Mouse (Mus musculus) intestine, embryonic 16.5 days (tissue): ENCODE results near the gene Gm17334. TPM values are rescaled to one million over a fixed set of nuclear protein-coding genes. Genes with fewer than 3 reads are reported as not detected.

Experiments used
- ATAC-seq: fragments of 200-750 bp; cut with Nextera tagmentation; 2 replicates; pipeline ENCODE4 v1.8.0; 2017; ENCODE audit warnings: moderate TSS enrichment, moderate library complexity
- H3K27ac ChIP-seq: fragments of 300-500 bp; sonication (generic); 2 replicates; pipeline ENCODE4 v1.5.1; 2014; ENCODE audit warnings: mild to moderate bottlenecking, low read length
- H3K27me3 ChIP-seq: fragments of 300-500 bp; sonication (generic); replicated peaks from 2 replicates; pipeline ENCODE4 v1.6.1; 2014; ENCODE audit warnings: low read length, control low read depth, mixed read lengths; ENCODE audit not compliant: control insufficient read depth, insufficient read depth
- H3K36me3 ChIP-seq: fragments of 300-500 bp; sonication (generic); 2 replicates; pipeline ENCODE4 v1.6.1; 2014; ENCODE audit warnings: low read length, control low read depth; ENCODE audit not compliant: control insufficient read depth, insufficient read depth
- H3K4me1 ChIP-seq: fragments of 300-500 bp; sonication (generic); 2 replicates; pipeline ENCODE4 v1.6.1; 2014; ENCODE audit warnings: low read length, control low read depth, mixed read lengths; ENCODE audit not compliant: control insufficient read depth, insufficient read depth
- H3K4me2 ChIP-seq: fragments of 300-500 bp; sonication (generic); 2 replicates; pipeline ENCODE4 v1.6.1; 2014; ENCODE audit warnings: low read depth, low read length, control low read depth
- H3K4me3 ChIP-seq: fragments of 300-500 bp; sonication (generic); 2 replicates; pipeline ENCODE4 v1.5.1; 2014; ENCODE audit warnings: mild to moderate bottlenecking, low read length
- H3K9ac ChIP-seq: fragments of 300-500 bp; sonication (generic); 2 replicates; pipeline ENCODE4 v1.6.1; 2014; ENCODE audit warnings: low read depth, low read length
- H3K9me3 ChIP-seq: fragments of 300-500 bp; sonication (generic); 2 replicates; pipeline ENCODE4 v1.6.1; 2016; ENCODE audit warnings: low read length, control low read depth; ENCODE audit not compliant: control insufficient read depth
- WGBS: fragments of 180-500 bp; shearing (Covaris S2); extraction: QIAGEN DNeasy Blood & Tissue Kit; methylation state at CpG from one replicate; pipeline ENCODE4 v1.1.7; 2014; 5-methylcytosine and 5-hydroxymethylcytosine counted together
- polyA plus RNA-seq: library from polyadenylated mRNA; unstranded; fragments of >200 nt; fragmentation: Nextera tagmentation; extraction: Ambion mirVana; gene quantifications from 2 replicates; pipeline ENCODE4 v1.2.1, GENCODE M21; 2015

Gene Gm17334
- polyA plus RNA-seq, 1 experiment from 2014 or later, result 0.34 TPM

- Histone ChIP-seq H3K27ac (no peak overlapping the region), H3K36me3 (no peaks in the 10 kb centered on the region), H3K9ac (no peak overlapping the region), H3K4me2 (no peak overlapping the region), H3K4me3 (no peak overlapping the region), H3K9me3 (no peaks in the 10 kb centered on the region), H3K4me1 (0 out of 2 replicates have a peak, but pooled peaks cover 10% of the 10 kb centered on the region), H3K27me3 (no peaks in the 10 kb centered on the region)
- WGBS, result 81% methylated on average over 3 of the region's 3 CpGs
- no peak for ATAC-seq
Measured at GRCm38 (mm10) chr11:53811312-53811711, 38.3 kb upstream of the Gm17334 start.

- WGBS, result 44% methylated on average over 2 of the region's 2 CpGs
- Histone ChIP-seq H3K36me3 (no peaks in the 10 kb centered on the region), H3K27ac (no peak overlapping the region), H3K4me1 (peaks cover 15% of the 10 kb centered on the region; the same call in 1 of the 2 replicates), H3K4me2 (no peak overlapping the region), H3K27me3 (no peaks in the 10 kb centered on the region), H3K9ac (no peak overlapping the region), H3K9me3 (no peaks in the 10 kb centered on the region), H3K4me3 (no peak overlapping the region)
- no peak for ATAC-seq
Measured at GRCm38 (mm10) chr11:53810749-53811148, 37.8 kb upstream of the Gm17334 start.

GRCm38 (mm10) chr11:53810156-53810555 lies 37.2 kb upstream of the Gm17334 start:
- 38% methylated on average over 5 of the region's 5 CpGs for WGBS
- H3K27ac ChIP-seq, result no peak overlapping the region
- H3K4me3 ChIP-seq, result no peak overlapping the region
- H3K9me3 ChIP-seq, result no peaks in the 10 kb centered on the region
- 0 out of 2 replicates have a peak, but pooled peaks have one; percentile 13 for ATAC-seq
- H3K4me2 ChIP-seq, result no peak overlapping the region
- H3K9ac ChIP-seq, result no peak overlapping the region
- no peaks in the 10 kb centered on the region for H3K27me3 ChIP-seq
- H3K36me3 ChIP-seq, result no peaks in the 10 kb centered on the region
- peaks cover 17% of the 10 kb centered on the region; the same call in 1 of the 2 replicates for H3K4me1 ChIP-seq

- Histone ChIP-seq H3K27ac (peak overlapping the region; percentile 60; the same call in 1 of the 2 replicates), H3K9ac (no peak overlapping the region), H3K27me3 (no peaks in the 10 kb centered on the region), H3K4me1 (peaks cover 20% of the 10 kb centered on the region; the same call in 1 of the 2 replicates), H3K36me3 (no peaks in the 10 kb centered on the region), H3K9me3 (no peaks in the 10 kb centered on the region), H3K4me2 (no peak overlapping the region), H3K4me3 (no peak overlapping the region)
- peak; percentile 25; the same call in 1 of the 2 replicates for ATAC-seq
- WGBS, result 39% methylated on average over 5 of the region's 5 CpGs
Measured at GRCm38 (mm10) chr11:53809354-53809753, 36.4 kb upstream of the Gm17334 start.

GRCm38 (mm10) chr11:53805786-53806185 lies 32.8 kb upstream of the Gm17334 start:
- H3K27ac ChIP-seq, result no peak overlapping the region
- H3K4me2 ChIP-seq, result no peak overlapping the region
- H3K9me3 ChIP-seq, result no peaks in the 10 kb centered on the region
- ATAC-seq, result no peak
- H3K27me3 ChIP-seq, result no peaks in the 10 kb centered on the region
- H3K4me3 ChIP-seq, result no peak overlapping the region
- 70% methylated on average over 9 of the region's 9 CpGs for WGBS
- H3K4me1 ChIP-seq, result peaks cover 24% of the 10 kb centered on the region
- peak overlapping the region; percentile 20; the same call in 1 of the 2 replicates for H3K9ac ChIP-seq
- no peaks in the 10 kb centered on the region for H3K36me3 ChIP-seq

GRCm38 (mm10) chr11:53804569-53805344 lies 31.8 kb upstream of the Gm17334 start:
- no peak overlapping the region for H3K9ac ChIP-seq
- WGBS, result 72% methylated on average over 14 of the region's 14 CpGs
- no peak; the same call in 1 of the 2 replicates for ATAC-seq

GRCm38 (mm10) chr11:53803494-53803893 lies 30.5 kb upstream of the Gm17334 start:
- Histone ChIP-seq H3K4me3 (no peak overlapping the region), H3K27ac (no peak overlapping the region), H3K36me3 (no peaks in the 10 kb centered on the region), H3K4me2 (no peak overlapping the region), H3K9me3 (no peaks in the 10 kb centered on the region), H3K27me3 (no peaks in the 10 kb centered on the region), H3K4me1 (peaks cover 14% of the 10 kb centered on the region), H3K9ac (no peak overlapping the region)
- no peak for ATAC-seq
- WGBS, result 60% methylated on average over 6 of the region's 6 CpGs

More at GRCm38 (mm10) chr11:53804569-53805344, 31.8 kb upstream of the Gm17334 start:
- H3K4me1 ChIP-seq, result peaks cover 19% of the 10 kb centered on the region
- no peak overlapping the region for H3K27ac ChIP-seq
- H3K27me3 ChIP-seq, result no peaks in the 10 kb centered on the region
- H3K9me3 ChIP-seq, result no peaks in the 10 kb centered on the region
- no peak overlapping the region for H3K4me3 ChIP-seq
- H3K4me2 ChIP-seq, result no peak overlapping the region
- H3K36me3 ChIP-seq, result no peaks in the 10 kb centered on the region

- ATAC-seq, result no peak
- H3K27ac ChIP-seq, result no peak overlapping the region
- H3K27me3 ChIP-seq, result no peaks in the 10 kb centered on the region
- no peaks in the 10 kb centered on the region for H3K36me3 ChIP-seq
- H3K4me2 ChIP-seq, result no peak overlapping the region
- H3K9me3 ChIP-seq, result no peaks in the 10 kb centered on the region
- H3K4me1 ChIP-seq, result peaks cover 16% of the 10 kb centered on the region
- WGBS, result 76% methylated on average over 12 of the region's 12 CpGs
- no peak overlapping the region for H3K4me3 ChIP-seq
- H3K9ac ChIP-seq, result no peak overlapping the region
Measured at GRCm38 (mm10) chr11:53803093-53803492, 30.1 kb upstream of the Gm17334 start.

GRCm38 (mm10) chr11:53800975-53801374 lies 28.0 kb upstream of the Gm17334 start:
- Histone ChIP-seq H3K9me3 (no peaks in the 10 kb centered on the region), H3K9ac (no peak overlapping the region), H3K4me3 (no peak overlapping the region), H3K4me1 (peaks cover 28% of the 10 kb centered on the region), H3K36me3 (no peaks in the 10 kb centered on the region), H3K27me3 (no peaks in the 10 kb centered on the region), H3K27ac (no peak overlapping the region), H3K4me2 (no peak overlapping the region)
- 71% methylated on average over 5 of the region's 5 CpGs for WGBS
- no peak for ATAC-seq
